Mouse (Mus musculus): ENCODE results near the gene Lfng.

GRCm38 (mm10) chr5:140579221-140579620, 27.9 kb upstream of the Lfng start:
- no peak for TF ChIP-seq POLR2A (IDR thresholded peaks at IDR 0.05; ENCODE audit: low read depth, low read length)
- no peak for TF ChIP-seq MXI1 (IDR thresholded peaks at IDR 0.05; ENCODE audit: low read depth, low read length)
- no peak for TF ChIP-seq E2F4 (IDR thresholded peaks at IDR 0.05; ENCODE audit: insufficient replicate concordance, low read depth, low read length)
- TF ChIP-seq EP300 (IDR thresholded peaks at IDR 0.05; ENCODE audit: low read length): no peak
- TF ChIP-seq RCOR1 (conservative IDR thresholded peaks at IDR 0.05; ENCODE audit: low read depth, low read length): no peak
- no peak for TF ChIP-seq KAT2A (IDR thresholded peaks at IDR 0.05; ENCODE audit: insufficient replicate concordance, low read length)
- no peak for TF ChIP-seq CTCF (conservative IDR thresholded peaks at IDR 0.05 in 1 of 2, IDR thresholded peaks at IDR 0.05 in 1 of 2; ENCODE audit: low read depth in 2 of 2, low read length in 2 of 2)
- no peak for TF ChIP-seq CHD1 (IDR thresholded peaks at IDR 0.05; ENCODE audit: low read depth, low read length)
- no peak for TF ChIP-seq MYC (IDR thresholded peaks at IDR 0.05; ENCODE audit: low read depth, low read length)
- TF ChIP-seq UBTF (IDR thresholded peaks at IDR 0.05; ENCODE audit: low read depth, low read length): no peak
- no peak for TF ChIP-seq SIN3A (IDR thresholded peaks at IDR 0.05; ENCODE audit: low read length)

Data from CH12.LX (cell line).